Mouse (Mus musculus): ENCODE measurements around the gene Fam178b.

The Fam178b gene

DNA sequence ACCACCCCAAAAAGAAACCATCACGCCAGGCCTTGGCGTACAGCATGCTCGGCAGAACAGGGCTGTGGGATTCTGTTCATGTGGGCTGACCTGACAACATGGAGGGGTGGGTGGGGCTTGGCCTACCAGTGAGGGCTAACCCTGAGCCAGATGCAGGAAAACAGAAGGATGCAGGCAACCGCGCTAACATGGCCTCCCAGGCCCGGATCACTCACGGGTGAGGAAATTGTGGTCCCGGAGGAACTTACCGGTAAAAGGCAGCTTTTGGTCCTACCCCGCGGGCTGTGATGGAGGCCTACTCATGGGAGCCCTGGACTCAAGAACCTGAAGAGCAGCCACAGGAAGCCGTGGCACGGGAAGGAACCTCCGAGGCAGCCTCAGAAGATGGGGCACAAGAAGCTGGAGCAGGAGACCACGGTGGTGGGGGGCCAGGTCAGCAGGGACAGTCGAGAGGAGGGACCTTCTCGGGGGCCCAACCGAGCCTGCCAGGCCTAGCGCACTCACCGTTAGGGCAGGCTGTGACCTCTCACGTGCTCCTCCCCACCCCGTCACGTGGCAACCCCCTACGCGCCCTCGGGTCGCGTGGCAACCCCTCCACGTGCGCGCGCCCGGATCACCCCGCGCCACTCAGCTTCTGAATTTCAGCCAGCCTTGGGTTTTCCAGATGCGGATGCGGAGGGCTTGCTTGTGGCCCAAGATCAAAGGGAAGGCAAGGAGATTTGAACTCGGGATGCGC lies at the start of gene Fam178b:
Gene Fam178b (minus strand): TSS at position 564 of the 736 bp plus-strand sequence.
- no peak for DNase-seq

- DNase-seq = no peak
Measured at GRCm38 (mm10) chr1:36724057-36724431, 41.1 kb upstream of the Fam178b start.

- DNase-seq = no peak
Measured at GRCm38 (mm10) chr1:36723146-36724056, 40.4 kb upstream of the Fam178b start.

- no peak for DNase-seq
Measured at GRCm38 (mm10) chr1:36718786-36719185, 35.8 kb upstream of the Fam178b start.

GRCm38 (mm10) chr1:36714311-36714710 lies 31.3 kb upstream of the Fam178b start, which contains the start of gene Actr1b:
Gene Actr1b (minus strand): TSS chr1:36714422.
- no peak for DNase-seq

DNA sequence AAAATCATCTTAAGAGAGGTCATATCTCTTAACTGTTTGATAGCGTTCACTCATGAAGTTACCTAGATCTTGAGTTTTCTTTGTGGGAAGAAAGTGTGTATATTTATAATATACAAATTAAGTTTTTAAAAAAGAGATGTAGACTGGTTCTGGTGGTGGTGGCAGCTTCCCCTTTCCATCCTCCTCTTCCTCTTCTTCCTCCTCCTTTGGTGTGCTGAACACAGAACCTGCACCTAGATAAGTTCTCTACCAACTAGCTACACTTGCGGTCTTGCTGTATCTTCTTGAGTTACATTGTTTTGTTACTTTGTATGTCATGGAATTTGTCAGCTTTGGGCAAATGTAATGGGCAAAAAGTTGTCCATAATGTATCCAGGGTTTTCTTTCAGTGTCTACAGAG lies 28.1 kb upstream of the Fam178b start:
- DNase-seq = no peak

GRCm38 (mm10) chr1:36709854-36710280 lies 26.9 kb upstream of the Fam178b start, which contains the start of gene 4933424G06Rik:
Gene 4933424G06Rik (plus strand): TSS chr1:36710149.
- DNase-seq = peak; percentile 98 to 99

GRCm38 (mm10) chr1:36709055-36709853 lies 26.3 kb upstream of the Fam178b start:
- peak in 1 of 2 experiments; percentile 35 for DNase-seq

DNA sequence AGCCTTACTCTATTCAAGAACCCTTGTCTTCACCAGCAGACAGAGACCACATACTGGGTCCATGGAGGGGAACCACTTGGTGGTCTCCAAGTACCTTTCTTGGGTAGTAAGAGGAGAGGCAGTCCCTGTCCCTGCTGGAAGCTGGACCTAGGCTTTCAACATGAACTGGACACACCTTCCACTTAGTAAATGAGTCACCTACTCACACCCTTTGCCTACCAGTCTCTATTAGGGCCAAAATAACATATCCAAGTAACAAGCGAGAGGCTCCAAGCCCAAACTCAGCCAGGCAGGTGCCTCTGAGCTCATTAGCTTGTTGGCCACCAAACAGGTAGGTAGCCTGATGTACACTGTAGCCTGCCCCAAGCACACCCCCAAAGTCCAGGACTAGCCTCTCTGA lies 25.6 kb upstream of the Fam178b start:
- DNase-seq = no peak

DNA sequence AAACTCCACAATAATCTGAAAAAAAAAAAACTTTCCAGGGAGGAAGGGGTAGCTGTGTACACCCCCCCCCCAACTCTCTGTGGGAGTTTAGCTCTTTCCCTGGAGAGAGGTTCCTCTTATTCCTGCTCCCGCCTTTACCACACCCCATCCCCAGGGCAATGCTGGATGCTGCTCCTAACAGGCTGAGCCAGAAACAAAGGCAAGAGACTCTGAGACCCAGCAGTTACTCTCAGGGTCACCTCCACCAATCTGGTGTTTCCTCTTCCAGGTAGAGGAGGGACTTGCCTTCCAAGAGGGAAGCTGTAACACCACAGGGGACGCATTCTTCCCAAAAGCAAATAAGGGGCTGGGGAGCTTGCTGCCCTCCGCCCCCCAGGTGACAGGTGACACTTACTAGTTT lies 24.8 kb upstream of the Fam178b start:
- DNase-seq = no peak

GRCm38 (mm10) chr1:36707166-36707565 lies 24.2 kb upstream of the Fam178b start:
- no peak for DNase-seq

DNA sequence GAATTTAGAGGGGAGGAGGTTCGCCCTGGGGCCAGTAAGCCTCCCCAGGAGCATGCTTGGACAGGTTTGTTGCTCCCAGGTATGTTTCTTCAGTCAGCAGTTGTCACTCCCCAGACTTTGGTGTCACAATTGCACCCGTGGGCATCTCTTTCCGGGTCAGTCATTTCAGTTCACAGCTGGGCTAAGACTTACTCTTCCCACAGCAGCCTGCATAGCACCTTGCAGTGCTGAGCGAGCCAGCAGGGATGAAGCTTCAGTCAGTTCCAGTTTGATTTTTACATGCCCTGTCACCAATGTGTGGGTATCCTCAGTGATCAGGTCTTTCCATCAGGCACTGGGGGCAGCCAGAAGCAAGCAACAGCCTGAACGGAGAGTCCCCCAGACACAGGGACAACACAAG lies 14.0 kb upstream of the Fam178b start:
- no peak for DNase-seq

GRCm38 (mm10) chr1:36696411-36696810 lies 13.4 kb upstream of the Fam178b start:
- DNase-seq = no peak

DNA sequence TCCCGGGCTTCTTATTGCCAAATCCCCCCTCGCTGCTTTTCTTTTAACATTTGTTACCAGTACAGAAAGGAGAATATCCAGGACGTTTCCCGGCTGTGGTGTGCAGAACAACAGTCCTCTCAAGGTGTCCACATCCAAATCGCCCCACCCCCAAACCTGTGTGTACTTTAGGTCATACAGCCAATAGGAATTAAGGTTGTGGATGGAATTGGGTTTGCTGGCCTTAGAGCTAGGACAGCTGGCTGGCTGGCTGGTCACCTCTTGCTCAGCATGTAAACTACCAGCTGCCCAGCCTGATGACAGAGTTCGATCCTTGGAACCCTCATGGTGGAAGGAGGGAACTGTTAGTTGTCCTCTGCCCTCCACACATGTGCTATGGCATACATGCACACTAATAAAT lies 11.9 kb upstream of the Fam178b start:
- DNase-seq = no peak

- DNase-seq = peak; percentile 97
Measured at GRCm38 (mm10) chr1:36691271-36692155, 8.5 kb upstream of the Fam178b start, which contains the start of gene Cox5b. Gene Cox5b (plus strand): TSS chr1:36691449.

GRCm38 (mm10) chr1:36690671-36691235 lies 7.8 kb upstream of the Fam178b start:
- no peak for DNase-seq

DNA sequence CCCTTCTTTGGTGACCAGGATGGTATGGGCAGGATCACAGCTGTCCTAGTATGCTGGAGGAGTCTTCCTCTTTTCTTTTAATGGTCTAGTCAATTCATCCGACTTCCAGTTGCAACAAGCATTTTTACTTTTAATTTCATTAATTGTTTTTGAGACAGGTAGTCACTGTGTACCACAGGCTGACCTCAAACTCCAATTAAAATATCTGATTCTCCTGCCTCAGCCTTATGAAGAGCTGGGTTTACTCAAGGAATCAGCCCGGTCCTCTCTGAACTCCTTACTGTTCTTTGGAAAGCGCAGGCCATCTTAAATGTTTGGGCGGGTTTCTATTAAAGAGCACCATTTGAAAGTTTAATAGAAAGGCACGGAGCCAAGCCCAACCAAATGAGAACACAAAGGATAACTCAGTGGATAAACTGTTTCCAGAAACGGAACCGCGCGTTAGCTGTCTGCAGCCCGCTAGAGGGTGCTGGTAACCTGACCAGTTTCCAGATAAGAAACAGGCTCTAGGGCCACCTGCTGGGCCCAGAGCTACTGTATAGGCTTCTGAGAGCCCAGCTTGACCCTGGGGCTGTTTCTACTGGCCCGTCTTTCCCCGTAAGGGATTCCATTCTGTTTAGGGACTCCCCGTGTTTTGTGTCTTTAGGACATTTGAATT lies 956 bp upstream of the Fam178b start:
- peak; percentile 76 to 84 for DNase-seq

DNA sequence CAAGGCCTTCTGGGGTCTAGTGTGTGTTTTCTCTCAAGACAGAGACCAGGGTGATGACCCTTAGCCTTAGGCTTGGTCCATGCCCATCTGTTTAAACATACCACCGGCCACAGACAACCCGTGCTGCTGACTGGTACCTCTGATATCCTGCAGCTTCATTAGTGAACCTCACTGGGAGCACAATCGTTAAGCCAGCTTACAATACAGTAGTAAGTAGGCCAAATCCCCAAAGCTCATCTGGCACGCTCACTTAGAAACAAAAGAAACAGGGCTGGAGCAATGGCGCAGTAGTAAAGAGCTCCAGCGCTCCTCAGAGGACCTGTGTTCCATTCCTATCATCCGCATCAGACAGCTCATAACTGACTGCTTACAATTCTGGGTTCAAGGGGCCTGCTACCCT lies 2.1 kb downstream of the Fam178b start:
- DNase-seq = no peak

DNA sequence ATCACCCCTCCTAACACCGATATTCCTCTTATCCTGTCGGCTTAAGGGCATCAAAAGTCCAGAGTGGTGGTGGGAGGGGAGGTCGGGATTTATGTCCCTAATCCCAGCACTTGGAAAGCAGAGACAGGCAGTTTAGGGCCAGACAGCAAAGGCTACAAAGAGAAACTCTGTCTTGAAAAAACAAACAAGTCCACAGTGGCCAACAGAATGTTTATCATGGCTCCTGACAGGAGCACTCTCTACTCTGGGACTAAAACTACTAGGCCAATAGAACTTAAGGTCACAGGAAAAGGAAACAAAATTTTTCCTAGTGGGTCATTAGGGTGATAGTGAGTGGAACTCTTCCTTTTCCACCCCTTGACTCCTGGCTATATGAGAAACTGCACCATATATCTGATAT lies 8.0 kb downstream of the Fam178b start:
- DNase-seq = no peak

GRCm38 (mm10) chr1:36672648-36673350 lies 10.2 kb downstream of the Fam178b start:
- no peak for DNase-seq

All from kidney, adult 8-10 months (tissue).